Mouse (Mus musculus): ENCODE data around the gene Gpr179. TPM values are rescaled to one million over a fixed set of nuclear protein-coding genes. Genes with fewer than 3 reads are reported as not detected.
A peak's percentile ranks its signal among the peaks of the same experiment; 100 is the strongest.

Gpr179 gene
- polyA plus RNA-seq (2015; fragmentation: Nextera tagmentation; extraction: Ambion mirVana), result 0.05 and 0.10 TPM in 2 replicates

GRCm38 (mm10) chr11:97352027-97352684 is at the start of gene Gpr179:
Gene Gpr179, minus strand, starts transcription at chr11:97352077.
- 64% methylated on average over 3 of the region's 3 CpGs for WGBS

GRCm38 (mm10) chr11:97401082-97401481 is 49.2 kb upstream of the Gpr179 start:
- 14% methylated on average over 6 of the region's 6 CpGs for WGBS
- Histone ChIP-seq H3K36me3 (0 out of 2 replicates have a peak, but pooled peaks cover 3% of the 10 kb centered on the region), H3K4me1 (replicated peaks) (peaks cover 46% of the 10 kb centered on the region), H3K9me3 (replicated peaks) (no peaks in the 10 kb centered on the region), H3K27ac (peak overlapping the region; percentile 21; the same call in 1 of the 2 replicates), H3K4me2 (0 out of 2 replicates have a peak overlapping the region, but pooled peaks have one; percentile 86), H3K4me3 (no peak overlapping the region), H3K27me3 (0 out of 2 replicates have a peak, but pooled peaks cover 2% of the 10 kb centered on the region), H3K9ac (no peak overlapping the region)
- ATAC-seq (replicated peaks; ENCODE audit: insufficient number of reproducible peaks, insufficient read depth, low FRiP score, low read depth), result no peak

More at GRCm38 (mm10) chr11:97352027-97352684, at the start of gene Gpr179:
- no peak within 1 kb of the TSS for H3K4me2 ChIP-seq
- H3K9ac ChIP-seq, result no peak within 1 kb of the TSS
- no peaks in the 10 kb centered on the region for H3K27me3 ChIP-seq
- no peaks in the 10 kb centered on the region for H3K36me3 ChIP-seq
- ATAC-seq (replicated peaks; ENCODE audit: insufficient number of reproducible peaks, insufficient read depth, low FRiP score, low read depth), result no peak
- peaks cover 11% of the 10 kb centered on the region for H3K4me1 ChIP-seq (replicated peaks)
- H3K27ac ChIP-seq, result no peak within 1 kb of the TSS
- H3K4me3 ChIP-seq, result no peak within 1 kb of the TSS
- H3K9me3 ChIP-seq (replicated peaks), result no peaks in the 10 kb centered on the region

- H3K27ac ChIP-seq, result no peak overlapping the region
- ATAC-seq (replicated peaks; ENCODE audit: insufficient number of reproducible peaks, insufficient read depth, low FRiP score, low read depth), result peak; percentile 57
- H3K4me1 ChIP-seq (replicated peaks), result peaks cover 37% of the 10 kb centered on the region
- 0 out of 2 replicates have a peak, but pooled peaks cover 2% of the 10 kb centered on the region for H3K27me3 ChIP-seq
- H3K4me3 ChIP-seq, result peak overlapping the region; percentile 47
- H3K9ac ChIP-seq, result peak overlapping the region; percentile 38; the same call in 1 of the 2 replicates
- H3K36me3 ChIP-seq, result peaks cover 8% of the 10 kb centered on the region; the same call in 1 of the 2 replicates
- H3K9me3 ChIP-seq (replicated peaks), result no peaks in the 10 kb centered on the region
- WGBS, result 5% methylated on average over 23 of the region's 23 CpGs
- peak overlapping the region; percentile 86 for H3K4me2 ChIP-seq
These were observed 48.3 kb upstream of the Gpr179 start for GRCm38 (mm10) chr11:97399958-97400710.

GRCm38 (mm10) chr11:97398506-97398905 is 46.6 kb upstream of the Gpr179 start:
- WGBS, result 68% methylated on average over 2 of the region's 2 CpGs
- H3K27me3 ChIP-seq, result 0 out of 2 replicates have a peak, but pooled peaks cover 2% of the 10 kb centered on the region
- peaks cover 27% of the 10 kb centered on the region for H3K4me1 ChIP-seq (replicated peaks)
- ATAC-seq (replicated peaks; ENCODE audit: insufficient number of reproducible peaks, insufficient read depth, low FRiP score, low read depth), result no peak
- peaks cover 12% of the 10 kb centered on the region; the same call in 1 of the 2 replicates for H3K36me3 ChIP-seq
- H3K9me3 ChIP-seq (replicated peaks), result no peaks in the 10 kb centered on the region
- H3K4me2 ChIP-seq, result no peak overlapping the region
- no peak overlapping the region for H3K4me3 ChIP-seq
- no peak overlapping the region for H3K9ac ChIP-seq
- H3K27ac ChIP-seq, result no peak overlapping the region

GRCm38 (mm10) chr11:97394146-97394545 is 42.3 kb upstream of the Gpr179 start:
- no peak overlapping the region for H3K4me2 ChIP-seq
- H3K4me1 ChIP-seq (replicated peaks), result peaks cover 13% of the 10 kb centered on the region
- no peak overlapping the region for H3K4me3 ChIP-seq
- peaks cover 46% of the 10 kb centered on the region for H3K36me3 ChIP-seq
- no peak for ATAC-seq (replicated peaks; ENCODE audit: insufficient number of reproducible peaks, insufficient read depth, low FRiP score, low read depth)
- H3K27ac ChIP-seq, result no peak overlapping the region
- WGBS, result 56% methylated on average over 11 of the region's 11 CpGs
- H3K9me3 ChIP-seq (replicated peaks), result no peaks in the 10 kb centered on the region
- no peak overlapping the region for H3K9ac ChIP-seq
- no peaks in the 10 kb centered on the region for H3K27me3 ChIP-seq

GRCm38 (mm10) chr11:97393658-97394057 is 41.8 kb upstream of the Gpr179 start:
- no peak overlapping the region for H3K9ac ChIP-seq
- H3K4me2 ChIP-seq, result no peak overlapping the region
- ATAC-seq (replicated peaks; ENCODE audit: insufficient number of reproducible peaks, insufficient read depth, low FRiP score, low read depth), result no peak
- H3K9me3 ChIP-seq (replicated peaks), result no peaks in the 10 kb centered on the region
- H3K36me3 ChIP-seq, result peaks cover 48% of the 10 kb centered on the region
- H3K4me3 ChIP-seq, result no peak overlapping the region
- H3K4me1 ChIP-seq (replicated peaks), result peaks cover 13% of the 10 kb centered on the region
- WGBS, result 64% methylated on average over 11 of the region's 11 CpGs
- no peak overlapping the region for H3K27ac ChIP-seq
- no peaks in the 10 kb centered on the region for H3K27me3 ChIP-seq

- H3K27me3 ChIP-seq, result no peaks in the 10 kb centered on the region
- 79% methylated on average over 8 of the region's 8 CpGs for WGBS
- H3K4me1 ChIP-seq (replicated peaks), result peaks cover 10% of the 10 kb centered on the region
- H3K4me3 ChIP-seq, result no peak overlapping the region
- H3K9me3 ChIP-seq (replicated peaks), result no peaks in the 10 kb centered on the region
- ATAC-seq (replicated peaks; ENCODE audit: insufficient number of reproducible peaks, insufficient read depth, low FRiP score, low read depth), result no peak
- H3K27ac ChIP-seq, result no peak overlapping the region
- peaks cover 53% of the 10 kb centered on the region for H3K36me3 ChIP-seq
- no peak overlapping the region for H3K4me2 ChIP-seq
- no peak overlapping the region for H3K9ac ChIP-seq
These were observed 37.2 kb upstream of the Gpr179 start for GRCm38 (mm10) chr11:97389127-97389526.

GRCm38 (mm10) chr11:97387811-97388210 is 35.9 kb upstream of the Gpr179 start:
- Histone ChIP-seq H3K4me1 (replicated peaks) (peaks cover 8% of the 10 kb centered on the region), H3K27me3 (no peaks in the 10 kb centered on the region), H3K9ac (no peak overlapping the region), H3K4me3 (no peak overlapping the region), H3K27ac (no peak overlapping the region), H3K4me2 (no peak overlapping the region), H3K36me3 (peaks cover 53% of the 10 kb centered on the region), H3K9me3 (replicated peaks) (no peaks in the 10 kb centered on the region)
- WGBS, result 84% methylated on average over 2 of the region's 2 CpGs
- ATAC-seq (replicated peaks; ENCODE audit: insufficient number of reproducible peaks, insufficient read depth, low FRiP score, low read depth), result no peak

- no peak overlapping the region for H3K9ac ChIP-seq
- H3K27me3 ChIP-seq, result no peaks in the 10 kb centered on the region
- no peak overlapping the region for H3K27ac ChIP-seq
- H3K9me3 ChIP-seq (replicated peaks), result no peaks in the 10 kb centered on the region
- H3K36me3 ChIP-seq, result peaks cover 32% of the 10 kb centered on the region
- WGBS, result 59% methylated on average over 2 of the region's 2 CpGs
- no peak for ATAC-seq (replicated peaks; ENCODE audit: insufficient number of reproducible peaks, insufficient read depth, low FRiP score, low read depth)
- no peak overlapping the region for H3K4me2 ChIP-seq
- H3K4me1 ChIP-seq (replicated peaks), result no peaks in the 10 kb centered on the region
- no peak overlapping the region for H3K4me3 ChIP-seq
These were observed 31.9 kb upstream of the Gpr179 start for GRCm38 (mm10) chr11:97383764-97384163.

GRCm38 (mm10) chr11:97383017-97383416 is 31.1 kb upstream of the Gpr179 start:
- Histone ChIP-seq H3K4me1 (replicated peaks) (no peaks in the 10 kb centered on the region), H3K27me3 (no peaks in the 10 kb centered on the region), H3K4me3 (no peak overlapping the region), H3K4me2 (no peak overlapping the region), H3K27ac (no peak overlapping the region), H3K36me3 (peaks cover 40% of the 10 kb centered on the region), H3K9me3 (replicated peaks) (no peaks in the 10 kb centered on the region), H3K9ac (no peak overlapping the region)
- no peak for ATAC-seq (replicated peaks; ENCODE audit: insufficient number of reproducible peaks, insufficient read depth, low FRiP score, low read depth)
- WGBS, result 90% methylated on average over 2 of the region's 2 CpGs

GRCm38 (mm10) chr11:97380036-97380435 is 28.2 kb upstream of the Gpr179 start:
- H3K27ac ChIP-seq, result no peak overlapping the region
- ATAC-seq (replicated peaks; ENCODE audit: insufficient number of reproducible peaks, insufficient read depth, low FRiP score, low read depth), result no peak
- peaks cover 38% of the 10 kb centered on the region for H3K36me3 ChIP-seq
- H3K4me2 ChIP-seq, result no peak overlapping the region
- H3K9me3 ChIP-seq (replicated peaks), result no peaks in the 10 kb centered on the region
- H3K4me1 ChIP-seq (replicated peaks), result no peaks in the 10 kb centered on the region
- no peak overlapping the region for H3K4me3 ChIP-seq
- H3K27me3 ChIP-seq, result no peaks in the 10 kb centered on the region
- H3K9ac ChIP-seq, result no peak overlapping the region
- WGBS, result 81% methylated on average over 3 of the region's 3 CpGs
